Mouse (Mus musculus) embryonic fibroblast, embryonic 13.5 days (primary cell): ENCODE data around the gene Hipk4. TPM values are rescaled to one million over a fixed set of nuclear protein-coding genes. Genes with fewer than 3 reads are reported as not detected.

Experiments
- H3K27ac ChIP-seq: 2 replicates; pipeline ENCODE4 v1.5.1; 2012; ENCODE audit warnings: low read length, control low read depth, inconsistent platforms; ENCODE audit not compliant: insufficient read depth
- H3K4me1 ChIP-seq: 2 replicates; pipeline ENCODE4 v1.6.1; 2011; ENCODE audit warnings: low read length; ENCODE audit not compliant: control insufficient read depth, insufficient read depth
- H3K4me3 ChIP-seq: 2 replicates; pipeline ENCODE4 v1.5.1; 2011; ENCODE audit warnings: mild to moderate bottlenecking, control low read depth, low read length; ENCODE audit not compliant: insufficient read depth
- CTCF ChIP-seq: IDR thresholded peaks from 2 replicates; pipeline ENCODE4 v1.5.1; 2011; ENCODE audit warnings: mild to moderate bottlenecking, control low read depth, low read length, moderate library complexity, borderline replicate concordance; ENCODE audit not compliant: insufficient read depth
- POLR2A ChIP-seq: IDR thresholded peaks from 2 replicates; pipeline ENCODE4 v1.6.1; 2011; ENCODE audit warnings: low read depth, mild to moderate bottlenecking, control low read depth, low read length, moderate library complexity
- polyA plus RNA-seq: library from polyadenylated mRNA; stranded (reverse); fragments of >200 nt; gene quantifications from 2 replicates; pipeline ENCODE4 v1.2.4, GENCODE M21; 2011; ENCODE audit warnings: low read depth; ENCODE audit not compliant: missing spikeins, insufficient read length

Gene Hipk4
- polyA plus RNA-seq, 1 experiment = 1.5 TPM

GRCm38 (mm10) chr7:27580380-27581174 is 57.5 kb downstream of the Hipk4 start:
- no peak overlapping the region for H3K27ac ChIP-seq
- H3K4me3 ChIP-seq = no peak overlapping the region
- peaks cover 4% of the 10 kb centered on the region; the same call in 1 of the 2 replicates for H3K4me1 ChIP-seq
- TF ChIP-seq CTCF (no peak), POLR2A (no peak)

Other genes starting within 250 kb of the Hipk4 start
- gene Ltbp4, start 185.6 kb upstream of the Hipk4 start, polyA plus RNA-seq = 46.5 and 50.6 TPM in 2 replicates
- 35.9 and 41.2 TPM in 2 replicates for gene Shkbp1, start 167.2 kb upstream of the Hipk4 start, polyA plus RNA-seq
- 6.2 TPM in 1 of 2 replicates, not detected in the other for gene Gm20479, start 165.8 kb upstream of the Hipk4 start, polyA plus RNA-seq
- 0.51 and 0.78 TPM in 2 replicates for gene Sptbn4, start 75.6 kb upstream of the Hipk4 start, polyA plus RNA-seq
- gene Blvrb, start 75.3 kb upstream of the Hipk4 start, polyA plus RNA-seq = 16.6 and 32.1 TPM in 2 replicates
- gene Sertad3, start 49.5 kb upstream of the Hipk4 start, polyA plus RNA-seq = 12.9 and 14.1 TPM in 2 replicates
- gene Sertad1, start 36.4 kb upstream of the Hipk4 start, polyA plus RNA-seq = 23.7 and 28.5 TPM in 2 replicates
- 5.4 and 5.6 TPM in 2 replicates for gene Prx, start 23.9 kb upstream of the Hipk4 start, polyA plus RNA-seq
- 195 and 211 TPM in 2 replicates for gene Pld3, start 30.0 kb downstream of the Hipk4 start, polyA plus RNA-seq
- 12.6 and 14.0 TPM in 2 replicates for gene 2310022A10Rik, start 30.0 kb downstream of the Hipk4 start, polyA plus RNA-seq
- gene Akt2, start 68.3 kb downstream of the Hipk4 start, polyA plus RNA-seq = 84.5 and 98.2 TPM in 2 replicates
- gene Ttc9b, start 130.6 kb downstream of the Hipk4 start, polyA plus RNA-seq = not detected in 2 replicates
- 26.2 and 28.1 TPM in 2 replicates for gene Map3k10, start 151.3 kb downstream of the Hipk4 start, polyA plus RNA-seq
- 1.7 and 2.2 TPM in 2 replicates for gene Zfp607b, start 166.1 kb downstream of the Hipk4 start, polyA plus RNA-seq
- gene Zfp60, start 208.1 kb downstream of the Hipk4 start, polyA plus RNA-seq = 18.1 and 23.5 TPM in 2 replicates